Mouse (Mus musculus) heart, adult 10 weeks (tissue): ENCODE results near the gene Ugt1a9. TPM values are rescaled to one million over a fixed set of nuclear protein-coding genes. Genes with fewer than 3 reads are reported as not detected.

ENCODE experiments used
- polyA plus RNA-seq: library from polyadenylated mRNA; stranded (reverse); fragments of 350-450 nt; fragmentation: Illumina TruSeq; extraction: RNeasy Lipid Tissue Mini Kit (QIAGEN cat#74804); gene quantifications from one replicate; pipeline ENCODE4 v1.2.3, GENCODE M21; 2014; ENCODE audit warnings: low read depth, low replicate concordance

Gene Ugt1a9
- polyA plus RNA-seq: not detected

GRCm38 (mm10) chr1:88070495-88070894 lies at the start of gene Ugt1a9:
TSS of gene Ugt1a9 (plus strand) at chr1:88070800.

GRCm38 (mm10) chr1:88055088-88055487 lies 15.5 kb upstream of the Ugt1a9 start, which contains the start of gene Ugt1a10:
TSS of gene Ugt1a10 (plus strand) at chr1:88055388.

GRCm38 (mm10) chr1:88087513-88087912 lies 16.9 kb downstream of the Ugt1a9 start, which contains the start of gene Ugt1a8:
TSS of gene Ugt1a8 (plus strand) at chr1:88087813.

GRCm38 (mm10) chr1:88094941-88095492 lies 24.4 kb downstream of the Ugt1a9 start, which contains the start of gene Ugt1a7c:
TSS of gene Ugt1a7c (plus strand) at chr1:88095062.

GRCm38 (mm10) chr1:88103019-88103418 lies 32.4 kb downstream of the Ugt1a9 start, which contains the start of gene Ugt1a6b:
TSS of gene Ugt1a6b (plus strand) at chr1:88103252.

GRCm38 (mm10) chr1:88134457-88135011 lies 63.9 kb downstream of the Ugt1a9 start, which contains the start of gene Ugt1a6a:
TSS of gene Ugt1a6a (plus strand) at chr1:88134809.

GRCm38 (mm10) chr1:88165711-88166110 lies 95.1 kb downstream of the Ugt1a9 start, which contains the start of gene Ugt1a5:
TSS of gene Ugt1a5 (plus strand) at chr1:88166012.

GRCm38 (mm10) chr1:88200456-88200855 lies 129.9 kb downstream of the Ugt1a9 start, which contains the start of gene Ugt1a2:
TSS of gene Ugt1a2 (plus strand) at chr1:88200601.

GRCm38 (mm10) chr1:88205294-88205922 lies 134.8 kb downstream of the Ugt1a9 start, which contains the start of gene Dnajb3:
TSS of gene Dnajb3 (minus strand) at chr1:88205782.

GRCm38 (mm10) chr1:88211812-88212211 lies 141.2 kb downstream of the Ugt1a9 start, which contains the start of gene Ugt1a1:
TSS of gene Ugt1a1 (plus strand) at chr1:88211959.

GRCm38 (mm10) chr1:88226670-88227379 lies 156.2 kb downstream of the Ugt1a9 start, which contains the start of gene Mroh2a:
TSS of gene Mroh2a (plus strand) at chr1:88226986.

Other genes with a start within 250 kb of the Ugt1a9 start
- 27.1 TPM for gene Dgkd, start 217.5 kb upstream of the Ugt1a9 start, polyA plus RNA-seq
- 18.7 TPM for gene Usp40, start 62.2 kb upstream of the Ugt1a9 start, polyA plus RNA-seq
- gene Ugt1a10, start 15.4 kb upstream of the Ugt1a9 start, polyA plus RNA-seq: not detected
- gene Ugt1a8, start 17.0 kb downstream of the Ugt1a9 start, polyA plus RNA-seq: not detected
- gene Ugt1a7c, start 24.3 kb downstream of the Ugt1a9 start, polyA plus RNA-seq: 1.3 TPM
- gene Ugt1a6b, start 32.5 kb downstream of the Ugt1a9 start, polyA plus RNA-seq: not detected
- 1.7 TPM for gene Ugt1a6a, start 64.0 kb downstream of the Ugt1a9 start, polyA plus RNA-seq
- gene Ugt1a5, start 95.2 kb downstream of the Ugt1a9 start, polyA plus RNA-seq: not detected
- not detected for gene Ugt1a2, start 129.8 kb downstream of the Ugt1a9 start, polyA plus RNA-seq
- not detected for gene Dnajb3, start 135.0 kb downstream of the Ugt1a9 start, polyA plus RNA-seq
- 0.68 TPM for gene Ugt1a1, start 141.2 kb downstream of the Ugt1a9 start, polyA plus RNA-seq
- gene Mroh2a, start 156.2 kb downstream of the Ugt1a9 start, polyA plus RNA-seq: not detected
- 26.4 TPM for gene Hjurp, start 206.8 kb downstream of the Ugt1a9 start, polyA plus RNA-seq
- not detected for gene Trpm8, start 206.9 kb downstream of the Ugt1a9 start, polyA plus RNA-seq